Mouse (Mus musculus) left cerebral cortex, adult 6 months (tissue): Measurements from ENCODE around the gene Setdb1. TPM values are rescaled to one million over a fixed set of nuclear protein-coding genes. Genes with fewer than 3 reads are reported as not detected.

Experiments
- long read RNA-seq, 2 experiments: library from polyadenylated mRNA; unstranded; transcript quantifications; one replicate each; pipeline ENCODE4 v2.0.0; 2019 to 2020
- polyA plus RNA-seq: library from polyadenylated mRNA; unstranded; fragments of <200 nt; fragmentation: Nextera tagmentation; gene quantifications from 2 replicates; pipeline ENCODE4 v1.2.3, GENCODE M21; 2021

Gene Setdb1
- polyA plus RNA-seq: 7.5 and 9.8 TPM in 2 replicates
- long read RNA-seq, experiment 1, full-length matches to known transcripts: 13 of 41 reads
- long read RNA-seq, experiment 1, partial matches to known transcripts: 14 of 41 reads
- long read RNA-seq, experiment 1, other reads (novel, unspliced or antisense): 14 of 41 reads
- long read RNA-seq, experiment 2, partial matches to known transcripts: 3 of 6 reads
- long read RNA-seq, experiment 2, other reads (novel, unspliced or antisense): 3 of 6 reads

DNA sequence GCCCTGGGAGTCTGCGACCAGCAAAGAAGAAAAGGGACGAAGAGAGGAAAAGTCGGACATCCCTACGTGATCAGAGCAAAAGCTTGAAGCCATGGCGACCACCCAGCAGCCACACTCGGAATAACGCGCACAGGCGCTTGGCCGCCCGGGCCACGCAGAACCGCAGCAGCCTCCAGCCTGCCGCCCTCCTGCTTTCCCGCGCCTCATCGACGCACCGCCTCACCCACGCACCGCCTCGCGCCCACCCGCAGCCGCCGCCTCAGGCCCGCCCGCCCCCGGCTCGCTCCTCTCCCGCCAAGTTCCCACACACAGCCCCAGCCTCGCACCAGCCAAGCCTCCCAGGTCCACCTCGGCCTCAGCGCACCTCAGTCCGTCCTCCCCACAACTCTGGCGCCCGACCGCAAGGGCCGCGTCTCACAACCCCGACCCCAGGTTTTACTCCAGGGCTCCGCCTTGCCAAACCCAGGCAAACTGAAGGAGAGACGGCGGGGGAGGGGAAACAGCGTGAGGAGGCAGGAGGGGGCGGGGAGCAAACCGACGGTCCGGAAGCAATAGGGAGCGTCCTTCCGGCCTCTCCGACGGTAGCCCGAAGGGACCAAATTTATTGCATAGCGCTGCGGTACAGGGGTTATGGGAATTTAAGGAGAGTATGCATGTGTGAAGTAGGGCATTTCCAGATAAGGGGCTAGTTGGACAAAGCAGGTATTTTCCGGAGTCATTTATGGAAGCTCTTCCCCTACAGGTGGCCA, at the start of gene Setdb1:
Setdb1 (minus strand) TSS at position 502 of the 749 bp plus-strand sequence.

DNA sequence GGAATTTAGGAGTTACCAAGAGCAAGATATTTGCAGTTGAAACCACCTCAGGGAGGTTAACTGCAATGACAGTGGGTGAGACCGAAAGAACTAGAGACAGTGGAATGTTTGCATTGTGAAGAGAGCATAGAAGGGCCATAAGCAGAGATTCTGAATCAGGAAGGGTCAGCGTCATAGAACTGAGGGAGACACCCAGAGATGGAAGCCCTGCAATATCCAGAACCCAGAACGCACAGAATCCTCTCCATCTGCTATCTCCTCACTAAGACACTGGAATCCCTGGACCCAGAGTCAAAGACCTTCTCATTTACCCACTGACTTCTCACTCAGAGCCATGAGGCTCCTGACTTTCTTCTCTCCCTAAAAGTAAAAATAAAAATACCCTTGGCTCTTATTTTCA, 45.7 kb upstream of the Setdb1 start, which contains the start of gene 4930558C23Rik:
4930558C23Rik (minus strand) TSS at position 101 of the 400 bp plus-strand sequence.

DNA sequence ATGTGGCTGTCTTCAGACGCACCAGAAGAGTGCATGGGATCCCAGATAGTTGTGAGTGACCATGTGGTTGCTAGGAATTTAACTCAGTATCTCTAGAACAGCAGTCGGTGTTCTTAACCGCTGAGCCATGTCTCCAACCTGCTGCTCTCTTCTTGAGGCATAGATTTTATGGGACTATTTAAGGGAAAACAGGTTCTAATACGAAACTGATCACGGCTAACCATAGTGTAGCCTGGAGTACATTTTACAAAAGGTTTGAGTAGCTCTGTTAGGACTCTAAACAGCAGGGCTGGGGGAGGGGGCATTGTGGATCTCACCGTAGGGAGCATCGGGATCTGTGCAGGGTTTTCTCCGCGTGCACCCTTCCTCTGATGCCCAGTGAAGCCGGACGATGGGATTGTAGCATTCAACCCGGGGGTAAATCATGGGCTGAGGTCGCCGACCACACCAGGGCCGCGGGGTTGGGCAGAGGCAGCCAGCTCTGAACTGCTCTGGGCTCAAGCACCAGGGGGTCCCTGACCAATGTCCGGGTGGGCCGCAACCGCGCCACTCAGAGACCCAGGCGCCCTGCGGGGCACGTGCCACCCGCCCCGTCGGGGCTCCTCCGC, 42.4 kb downstream of the Setdb1 start, which contains the start of gene Cers2:
Cers2 (plus strand) TSS at position 306 of the 608 bp plus-strand sequence.

DNA sequence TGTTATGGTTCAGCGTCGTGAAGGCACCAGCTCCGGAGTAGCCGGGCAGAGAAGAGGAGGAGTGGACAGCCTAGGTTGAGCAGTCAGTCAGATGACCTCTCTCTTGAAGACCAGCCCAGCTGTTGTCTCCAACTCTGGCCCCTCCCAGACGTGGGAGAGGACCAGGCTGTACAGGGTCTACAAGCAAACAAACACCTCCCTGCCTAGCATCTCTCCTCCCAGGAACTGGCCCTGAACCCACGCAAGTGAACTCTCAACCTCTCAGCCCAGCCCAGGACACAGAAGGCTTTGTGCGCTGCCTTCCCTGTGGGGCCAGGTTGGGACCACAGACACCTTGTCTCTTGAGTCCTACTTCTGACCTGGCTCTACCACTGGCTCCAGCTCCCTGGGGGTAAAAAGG, 49.9 kb downstream of the Setdb1 start, which contains the start of gene Anxa9:
Anxa9 (minus strand) TSS at position 77 of the 400 bp plus-strand sequence.

DNA sequence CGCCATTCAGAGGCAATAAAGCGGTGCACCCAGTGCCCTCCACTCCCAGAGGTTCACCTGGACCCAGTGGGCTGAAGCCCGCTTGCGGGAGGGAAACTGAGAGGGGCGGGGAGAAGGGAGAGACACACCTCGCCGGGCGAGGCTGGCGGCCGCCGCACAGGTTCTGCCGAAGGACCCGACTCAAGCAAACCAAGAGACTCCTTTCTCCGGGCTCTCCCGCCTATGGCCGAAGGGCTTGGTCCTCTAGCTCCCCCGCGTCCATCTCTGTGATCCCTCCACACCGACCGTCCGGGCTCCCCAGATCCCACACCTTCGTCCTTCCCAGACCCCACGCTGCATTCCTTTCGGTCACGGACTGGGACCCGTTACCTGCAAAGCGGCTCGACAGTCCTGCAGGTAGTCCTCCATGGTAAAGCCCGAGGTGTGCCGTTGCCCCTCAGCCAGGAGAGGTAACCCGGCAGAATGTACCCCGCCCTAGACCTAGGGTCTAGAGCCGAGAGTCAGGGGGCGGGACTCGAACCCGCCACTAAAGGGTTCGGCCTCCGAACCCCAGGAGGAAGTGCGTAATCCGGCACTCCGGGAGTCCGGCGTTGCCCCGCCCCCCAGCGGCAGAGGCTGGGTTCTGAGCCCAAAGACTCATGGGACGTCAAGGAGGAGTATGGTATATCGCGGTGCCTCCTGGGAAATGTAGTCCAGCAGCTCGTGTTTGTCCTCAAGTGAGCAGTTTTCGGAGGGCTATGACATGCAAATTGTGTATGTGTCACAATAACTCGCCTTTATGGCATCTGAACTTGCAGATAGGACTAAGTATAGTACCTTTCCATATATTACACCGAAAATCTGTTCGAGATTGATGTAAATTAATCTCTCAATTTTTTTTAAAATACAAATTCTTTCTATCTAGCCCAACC, 75.5 kb downstream of the Setdb1 start, which contains the start of the genes Mindy1 and Prune1:
Mindy1 (plus strand) TSS at position 130 of the 911 bp plus-strand sequence.
Prune1 (minus strand) TSS at position 861 of the 911 bp plus-strand sequence.

Other genes starting within 250 kb of the Setdb1 start
- gene Vps72, start 246.2 kb downstream of the Setdb1 start, polyA plus RNA-seq: 42.8 and 51.5 TPM in 2 replicates
- 0.14 and 0.18 TPM in 2 replicates for gene Tmod4, start 232.7 kb downstream of the Setdb1 start, polyA plus RNA-seq
- 63.0 and 67.8 TPM in 2 replicates for gene Scnm1, start 223.2 kb downstream of the Setdb1 start, polyA plus RNA-seq
- 11.0 and 11.8 TPM in 2 replicates for gene Lysmd1, start 223.1 kb downstream of the Setdb1 start, polyA plus RNA-seq
- 2.5 and 3.2 TPM in 2 replicates for gene Tnfaip8l2, start 214.8 kb downstream of the Setdb1 start, polyA plus RNA-seq
- 1.2 and 5.5 TPM in 2 replicates for gene Sema6c, start 196.7 kb downstream of the Setdb1 start, polyA plus RNA-seq
- 0.60 TPM in 2 replicates for gene Gabpb2, start 139.3 kb downstream of the Setdb1 start, polyA plus RNA-seq
- gene Cdc42se1, start 128.5 kb downstream of the Setdb1 start, polyA plus RNA-seq: 58.2 and 71.3 TPM in 2 replicates
- gene Mllt11, start 125.0 kb downstream of the Setdb1 start, polyA plus RNA-seq: 282 and 287 TPM in 2 replicates
- 0.13 and 0.21 TPM in 2 replicates for gene Gm128, start 115.6 kb downstream of the Setdb1 start, polyA plus RNA-seq
- not detected in 2 replicates for gene Bnipl, start 106.0 kb downstream of the Setdb1 start, polyA plus RNA-seq
- gene Mindy1, start 75.9 kb downstream of the Setdb1 start, polyA plus RNA-seq: 16.3 and 19.4 TPM in 2 replicates
- gene Prune1, start 75.1 kb downstream of the Setdb1 start, polyA plus RNA-seq: 13.7 and 17.6 TPM in 2 replicates
- 0.15 and 0.21 TPM in 2 replicates for gene Anxa9, start 50.0 kb downstream of the Setdb1 start, polyA plus RNA-seq
- gene Cers2, start 42.4 kb downstream of the Setdb1 start, polyA plus RNA-seq: 37.2 and 43.9 TPM in 2 replicates
- not detected in 2 replicates for gene 4930558C23Rik, start 45.6 kb upstream of the Setdb1 start, polyA plus RNA-seq
- gene Arnt, start 77.2 kb upstream of the Setdb1 start, polyA plus RNA-seq: 3.6 and 3.9 TPM in 2 replicates
- gene Ctsk, start 142.1 kb upstream of the Setdb1 start, polyA plus RNA-seq: 3.8 and 4.4 TPM in 2 replicates
- gene Ctss, start 169.6 kb upstream of the Setdb1 start, polyA plus RNA-seq: 134 and 150 TPM in 2 replicates
- gene Hormad1, start 202.5 kb upstream of the Setdb1 start, polyA plus RNA-seq: not detected in 2 replicates
- 8.8 and 9.1 TPM in 2 replicates for gene Golph3l, start 231.7 kb upstream of the Setdb1 start, polyA plus RNA-seq